Mouse (Mus musculus): ENCODE results near the gene Dnah8. TPM values are rescaled to one million over a fixed set of nuclear protein-coding genes. Genes with fewer than 3 reads are reported as not detected.
A peak's percentile ranks its signal among the peaks of the same experiment; 100 is the strongest.

Dnah8 gene
- total RNA-seq, 2 experiments from 2014 or later = 0.35 to 0.97 TPM

GRCm38 (mm10) chr17:30594407-30594806 is 29.7 kb upstream of the Dnah8 start:
- Histone ChIP-seq H3K27ac (no peak overlapping the region), H3K4me3 (no peak overlapping the region)
- no peak for DNase-seq (ENCODE audit: extremely low spot score in 1 of 2, low spot score in 2 of 2)
- intact Hi-C loops (cut with DNase I) = no loop called here
- no peak for TF ChIP-seq CTCF (IDR thresholded peaks at IDR 0.05)

GRCm38 (mm10) chr17:30594846-30595245 is 29.3 kb upstream of the Dnah8 start:
- Histone ChIP-seq H3K27ac (no peak overlapping the region), H3K4me3 (no peak overlapping the region)
- no peak for TF ChIP-seq CTCF (IDR thresholded peaks at IDR 0.05)
- DNase-seq (ENCODE audit: extremely low spot score in 1 of 2, low spot score in 2 of 2) = no peak
- intact Hi-C loops (cut with DNase I) = no loop called here

GRCm38 (mm10) chr17:30597786-30598185 is 26.4 kb upstream of the Dnah8 start:
- no peak for TF ChIP-seq CTCF (IDR thresholded peaks at IDR 0.05)
- intact Hi-C loops (cut with DNase I) = no loop called here
- Histone ChIP-seq H3K27ac (no peak overlapping the region), H3K4me3 (no peak overlapping the region)
- no peak for DNase-seq (ENCODE audit: extremely low spot score in 1 of 2, low spot score in 2 of 2)

GRCm38 (mm10) chr17:30598300-30598699 is 25.9 kb upstream of the Dnah8 start:
- Histone ChIP-seq H3K4me3 (no peak overlapping the region), H3K27ac (no peak overlapping the region)
- intact Hi-C loops (cut with DNase I) = no loop called here
- TF ChIP-seq CTCF (IDR thresholded peaks at IDR 0.05) = no peak
- DNase-seq (ENCODE audit: extremely low spot score in 1 of 2, low spot score in 2 of 2) = no peak

GRCm38 (mm10) chr17:30602175-30602574 is 22.0 kb upstream of the Dnah8 start:
- no peak overlapping the region for H3K4me3 ChIP-seq
- H3K27ac ChIP-seq = no peak overlapping the region
- no peak for TF ChIP-seq CTCF (IDR thresholded peaks at IDR 0.05)
- intact Hi-C loops (cut with DNase I) = no loop called here
- no peak for DNase-seq (ENCODE audit: extremely low spot score in 1 of 2, low spot score in 2 of 2)

GRCm38 (mm10) chr17:30604296-30604695 is 19.9 kb upstream of the Dnah8 start:
- H3K27ac ChIP-seq = no peak overlapping the region
- no peak overlapping the region for H3K4me3 ChIP-seq
- DNase-seq (ENCODE audit: extremely low spot score in 1 of 2, low spot score in 2 of 2) = no peak
- no peak for TF ChIP-seq CTCF (IDR thresholded peaks at IDR 0.05)
- intact Hi-C loops (cut with DNase I) = no loop called here

- Histone ChIP-seq H3K27ac (no peak overlapping the region), H3K4me3 (no peak overlapping the region)
- no peak for TF ChIP-seq CTCF (IDR thresholded peaks at IDR 0.05)
- DNase-seq (ENCODE audit: extremely low spot score in 1 of 2, low spot score in 2 of 2) = no peak
- intact Hi-C loops (cut with DNase I) = no loop called here
These were observed 19.2 kb upstream of the Dnah8 start for GRCm38 (mm10) chr17:30605001-30605400.

GRCm38 (mm10) chr17:30606206-30606605 is 17.9 kb upstream of the Dnah8 start:
- intact Hi-C loops (cut with DNase I) = no loop called here
- no peak for TF ChIP-seq CTCF (IDR thresholded peaks at IDR 0.05)
- Histone ChIP-seq H3K27ac (no peak overlapping the region), H3K4me3 (no peak overlapping the region)
- DNase-seq (ENCODE audit: extremely low spot score in 1 of 2, low spot score in 2 of 2) = no peak

GRCm38 (mm10) chr17:30606634-30607081 is 17.5 kb upstream of the Dnah8 start:
- no peak overlapping the region for H3K27ac ChIP-seq
- no peak for TF ChIP-seq CTCF (IDR thresholded peaks at IDR 0.05)

GRCm38 (mm10) chr17:30607330-30607729 is 16.8 kb upstream of the Dnah8 start:
- Histone ChIP-seq H3K4me3 (no peak overlapping the region), H3K27ac (no peak overlapping the region)
- TF ChIP-seq CTCF (IDR thresholded peaks at IDR 0.05) = no peak
- no peak for DNase-seq (ENCODE audit: extremely low spot score in 1 of 2, low spot score in 2 of 2)
- intact Hi-C loops (cut with DNase I) = no loop called here

More at GRCm38 (mm10) chr17:30606634-30607081, 17.5 kb upstream of the Dnah8 start:
- no peak overlapping the region for H3K4me3 ChIP-seq
- intact Hi-C loops (cut with DNase I) = no loop called here
- DNase-seq (ENCODE audit: extremely low spot score in 1 of 2, low spot score in 2 of 2) = no peak

GRCm38 (mm10) chr17:30607909-30608495 is 16.2 kb upstream of the Dnah8 start:
- Histone ChIP-seq H3K4me3 (no peak overlapping the region), H3K27ac (no peak overlapping the region)
- intact Hi-C loops (cut with DNase I) = no loop called here
- no peak for DNase-seq (ENCODE audit: extremely low spot score in 1 of 2, low spot score in 2 of 2)
- TF ChIP-seq CTCF (IDR thresholded peaks at IDR 0.05) = no peak

GRCm38 (mm10) chr17:30609305-30609979 is 14.7 kb upstream of the Dnah8 start:
- H3K4me3 ChIP-seq = no peak overlapping the region
- no peak overlapping the region for H3K27ac ChIP-seq
- intact Hi-C loops (cut with DNase I) = no loop called here
- DNase-seq (ENCODE audit: extremely low spot score in 1 of 2, low spot score in 2 of 2) = peak in 1 of 2 experiments; percentile 49
- no peak for TF ChIP-seq CTCF (IDR thresholded peaks at IDR 0.05)

GRCm38 (mm10) chr17:30609980-30610307 is 14.2 kb upstream of the Dnah8 start:
- TF ChIP-seq CTCF (IDR thresholded peaks at IDR 0.05) = no peak
- Histone ChIP-seq H3K4me3 (no peak overlapping the region), H3K27ac (no peak overlapping the region)
- DNase-seq (ENCODE audit: extremely low spot score in 1 of 2, low spot score in 2 of 2) = no peak
- intact Hi-C loops (cut with DNase I) = no loop called here

Measured in left cerebral cortex, adult 2 months (tissue).